Mouse (Mus musculus): Measurements from ENCODE around the gene Ttc21a.

Ttc21a gene

GRCm38 (mm10) chr9:119937005-119937773 lies at the start of gene Ttc21a, which contains the start of gene Gorasp1:
TSS of gene Ttc21a (plus strand) at chr9:119937606.
TSS of gene Gorasp1 (minus strand) at chr9:119937565.
- DNase-seq (ENCODE audit: low read depth in 2 of 2, low spot score in 2 of 2), result peak; percentile 64 to 76

DNA sequence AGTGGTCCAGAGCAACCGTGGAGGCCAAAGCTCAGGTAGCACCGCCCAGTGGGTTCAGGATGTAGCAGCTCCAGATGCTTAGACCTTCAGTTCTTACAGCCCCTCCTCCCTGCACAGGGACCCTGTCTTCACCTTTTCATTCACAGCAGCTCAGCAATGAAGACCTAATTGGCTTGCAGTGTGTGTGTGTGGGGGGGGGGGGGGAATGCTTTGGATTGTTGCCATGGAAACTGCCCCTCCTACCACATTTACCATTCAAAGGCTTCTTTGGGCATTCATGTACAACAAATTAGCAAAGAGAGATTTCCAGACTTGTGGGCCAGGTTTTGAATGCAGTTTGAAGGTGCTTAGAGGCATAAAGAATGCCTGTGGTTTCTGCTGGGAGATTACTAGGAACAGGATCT lies 48.6 kb upstream of the Ttc21a start:
- no peak for DNase-seq (ENCODE audit: low read depth in 2 of 2, low spot score in 2 of 2)

DNA sequence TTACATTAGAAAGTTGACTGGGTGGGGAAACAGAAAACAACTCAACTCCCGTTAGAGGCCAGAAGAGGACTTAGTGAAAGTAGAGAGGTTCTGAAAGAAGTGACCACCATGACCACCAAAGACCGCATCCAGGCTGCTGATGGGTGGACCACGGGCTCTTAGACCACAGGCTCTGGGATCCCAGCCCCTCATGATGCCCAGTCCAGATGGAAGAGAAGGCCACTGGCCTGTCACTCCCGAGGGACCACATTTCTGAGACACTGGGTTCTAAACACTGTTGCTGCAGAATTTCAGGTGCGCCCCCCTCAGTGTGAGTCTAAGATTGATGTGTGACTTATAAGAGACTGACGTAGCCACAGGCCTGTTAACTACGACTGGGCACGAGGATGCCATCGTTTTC lies 48.0 kb upstream of the Ttc21a start:
- DNase-seq (ENCODE audit: low read depth in 2 of 2, low spot score in 2 of 2), result no peak

- peak in 1 of 2 experiments; percentile 49 for DNase-seq (ENCODE audit: low read depth in 2 of 2, low spot score in 2 of 2)
These were observed 46.7 kb upstream of the Ttc21a start for GRCm38 (mm10) chr9:119890692-119891091.

DNA sequence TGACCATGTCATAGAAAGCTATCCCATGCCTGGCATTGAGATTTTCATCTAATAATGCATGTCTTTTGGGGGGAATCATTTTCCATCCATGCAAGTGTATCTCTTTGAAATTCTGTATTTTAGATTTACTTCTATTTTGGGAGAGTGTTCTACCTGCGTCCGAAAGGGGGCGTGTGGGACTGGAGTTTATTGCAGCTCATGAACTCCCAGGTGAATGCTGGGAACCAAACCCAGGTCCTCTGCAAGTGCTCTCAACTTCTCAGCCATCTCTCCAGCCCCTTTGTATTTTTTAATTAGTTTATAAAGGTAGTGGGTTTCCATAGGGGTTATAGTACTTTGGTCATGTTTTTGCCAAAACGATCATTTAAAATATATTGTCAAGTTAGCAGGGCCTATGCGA lies 43.5 kb upstream of the Ttc21a start:
- no peak for DNase-seq (ENCODE audit: low read depth in 2 of 2, low spot score in 2 of 2)

- DNase-seq (ENCODE audit: low read depth in 2 of 2, low spot score in 2 of 2), result peak; percentile 96 to 98
These were observed 42.9 kb upstream of the Ttc21a start, which contains the start of gene Wdr48 for GRCm38 (mm10) chr9:119894339-119895009. TSS of gene Wdr48 (plus strand) at chr9:119894878.

DNA sequence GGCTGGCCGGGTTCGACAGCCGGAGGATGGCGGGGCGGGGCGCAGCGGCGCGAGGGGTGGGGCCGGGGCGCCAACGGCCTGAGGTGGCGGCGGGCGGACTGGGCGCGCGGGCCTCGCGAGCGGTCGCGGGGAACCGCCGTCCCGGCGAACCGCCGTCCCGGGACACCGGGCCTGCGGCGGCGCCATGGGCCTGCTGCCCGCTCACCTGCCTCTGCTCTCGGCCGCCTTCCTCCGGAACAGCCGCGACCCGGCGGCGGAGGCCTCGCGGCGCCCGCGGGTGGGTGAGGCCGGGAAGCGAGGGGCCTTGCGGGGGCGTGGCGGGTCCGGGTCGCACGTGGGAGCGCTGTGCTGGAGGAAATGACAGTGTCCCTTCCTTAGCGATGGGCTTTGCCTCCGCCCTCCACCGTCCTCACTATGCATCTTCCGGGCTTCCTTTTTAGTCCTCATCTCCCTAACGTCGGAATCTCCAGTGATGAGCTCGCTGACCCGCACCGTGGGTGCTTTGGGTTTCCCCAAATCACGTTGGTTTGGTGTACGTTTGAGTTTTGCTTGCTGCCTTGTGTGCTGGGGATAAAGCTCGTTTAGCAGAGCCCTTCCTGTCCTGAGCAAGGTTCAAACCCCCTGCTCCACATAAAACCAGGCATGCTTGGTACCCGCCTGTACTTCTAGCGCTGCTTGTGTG lies 42.2 kb upstream of the Ttc21a start:
- peak; percentile 49 for DNase-seq (ENCODE audit: low read depth in 2 of 2, low spot score in 2 of 2)

DNA sequence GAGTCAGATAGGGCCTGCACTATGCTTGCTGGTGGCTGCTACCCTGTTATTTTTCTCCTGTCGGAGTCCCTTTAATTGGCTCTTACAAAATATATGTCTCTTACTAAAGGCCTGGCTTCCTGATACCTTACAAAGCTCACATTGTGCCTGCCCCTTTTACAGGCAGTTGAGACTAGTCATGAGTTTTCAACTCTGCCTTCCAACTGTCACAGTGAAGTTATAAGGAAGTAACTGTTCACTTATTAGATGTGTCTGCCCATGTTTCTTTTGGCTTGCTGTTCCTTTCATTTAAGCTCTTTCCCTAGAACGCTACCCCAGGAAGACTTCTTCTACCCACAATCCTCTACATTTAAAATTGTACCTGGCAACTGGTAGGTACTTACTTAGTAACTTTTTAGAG lies 38.0 kb upstream of the Ttc21a start:
- no peak for DNase-seq (ENCODE audit: low read depth in 2 of 2, low spot score in 2 of 2)

GRCm38 (mm10) chr9:119902410-119903151 lies 34.8 kb upstream of the Ttc21a start:
- DNase-seq (ENCODE audit: low read depth in 2 of 2, low spot score in 2 of 2), result no peak

DNA sequence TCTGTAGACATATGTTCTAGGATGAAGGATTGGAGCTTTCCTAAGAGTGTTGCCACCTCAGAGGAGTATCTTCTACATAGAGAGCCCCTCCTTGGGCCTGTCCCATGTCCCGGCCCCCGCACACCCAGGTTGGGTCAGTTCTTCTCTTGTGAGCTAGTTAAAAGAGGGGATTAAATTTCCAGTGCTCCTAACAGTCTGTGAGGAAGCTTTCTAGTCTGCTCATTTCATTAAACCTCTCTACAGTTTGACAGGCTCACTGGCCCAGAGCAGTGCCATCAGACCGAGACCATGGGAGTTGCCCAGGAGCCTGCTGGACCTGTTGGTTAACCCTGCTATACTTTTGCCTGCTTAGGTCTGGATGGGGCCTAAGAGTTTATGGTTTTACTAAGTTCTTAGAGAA lies 28.7 kb upstream of the Ttc21a start:
- no peak for DNase-seq (ENCODE audit: low read depth in 2 of 2, low spot score in 2 of 2)

DNA sequence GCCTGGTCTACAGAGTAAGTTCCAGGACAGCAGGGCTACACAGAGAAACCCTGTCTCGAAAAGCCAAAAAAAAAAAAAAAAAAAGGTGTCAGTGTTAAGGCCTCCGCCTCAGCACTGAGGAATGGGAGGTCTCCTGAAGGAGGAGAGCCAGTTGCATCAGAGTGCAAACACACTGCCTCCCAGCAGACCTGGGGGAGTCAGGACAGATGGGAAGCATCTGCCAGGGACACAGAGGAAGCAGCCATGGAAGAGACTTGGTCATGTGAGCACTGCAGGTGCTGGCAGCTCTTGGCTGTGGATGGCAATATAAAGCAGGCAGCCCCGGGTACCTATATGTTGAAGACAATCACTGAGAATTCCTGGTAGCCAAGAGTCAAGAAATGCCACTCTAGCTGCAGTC lies 27.5 kb upstream of the Ttc21a start:
- DNase-seq (ENCODE audit: low read depth in 2 of 2, low spot score in 2 of 2), result no peak

- DNase-seq (ENCODE audit: low read depth in 2 of 2, low spot score in 2 of 2), result no peak
These were observed 24.1 kb upstream of the Ttc21a start for GRCm38 (mm10) chr9:119913087-119913838.

DNA sequence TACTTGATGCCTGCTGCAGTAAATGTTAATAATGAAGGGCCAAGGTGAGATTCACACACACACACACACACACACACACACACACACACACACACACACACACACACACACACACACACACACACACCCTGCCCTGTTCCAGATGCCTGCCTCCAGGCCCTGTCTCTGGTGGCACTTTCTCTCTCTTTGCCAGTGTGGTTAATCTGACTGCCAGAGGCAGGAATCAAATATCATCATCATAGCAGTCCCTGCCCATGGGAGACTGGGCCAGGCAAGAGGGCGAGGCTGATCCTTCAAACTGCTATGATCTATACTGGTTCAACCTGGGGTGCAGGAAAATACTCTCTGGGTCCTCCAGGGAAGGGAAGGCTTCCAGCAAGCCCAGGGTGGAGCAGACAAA lies 17.5 kb upstream of the Ttc21a start:
- no peak for DNase-seq (ENCODE audit: low read depth in 2 of 2, low spot score in 2 of 2)

GRCm38 (mm10) chr9:119923462-119923861 lies 13.9 kb upstream of the Ttc21a start:
- no peak for DNase-seq (ENCODE audit: low read depth in 2 of 2, low spot score in 2 of 2)

GRCm38 (mm10) chr9:119925120-119925657 lies 12.2 kb upstream of the Ttc21a start:
- no peak for DNase-seq (ENCODE audit: low read depth in 2 of 2, low spot score in 2 of 2)

GRCm38 (mm10) chr9:119925729-119926128 lies 11.7 kb upstream of the Ttc21a start:
- no peak for DNase-seq (ENCODE audit: low read depth in 2 of 2, low spot score in 2 of 2)

DNA sequence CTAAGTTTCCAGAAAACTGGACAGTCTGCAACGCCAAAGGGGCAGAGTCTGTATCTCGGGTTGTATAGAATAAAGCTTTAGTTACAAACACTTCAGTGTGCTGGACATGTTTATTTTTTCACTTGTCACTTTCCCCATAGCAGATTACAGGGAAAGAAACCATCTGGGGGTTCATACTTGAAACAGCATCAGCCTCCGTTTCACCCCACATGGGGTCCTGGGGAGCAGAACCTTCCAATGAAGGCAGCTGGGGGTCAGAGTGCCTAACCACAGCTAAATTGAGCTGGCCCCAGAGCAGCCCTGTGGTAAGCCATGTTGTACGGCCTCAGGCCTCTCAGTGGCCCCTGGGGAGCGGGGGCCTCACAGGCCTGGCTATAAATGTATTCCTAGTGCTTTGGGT lies 10.9 kb upstream of the Ttc21a start:
- DNase-seq (ENCODE audit: low read depth in 2 of 2, low spot score in 2 of 2), result no peak

- no peak for DNase-seq (ENCODE audit: low read depth in 2 of 2, low spot score in 2 of 2)
These were observed 5.0 kb upstream of the Ttc21a start for GRCm38 (mm10) chr9:119932358-119932757.

DNA sequence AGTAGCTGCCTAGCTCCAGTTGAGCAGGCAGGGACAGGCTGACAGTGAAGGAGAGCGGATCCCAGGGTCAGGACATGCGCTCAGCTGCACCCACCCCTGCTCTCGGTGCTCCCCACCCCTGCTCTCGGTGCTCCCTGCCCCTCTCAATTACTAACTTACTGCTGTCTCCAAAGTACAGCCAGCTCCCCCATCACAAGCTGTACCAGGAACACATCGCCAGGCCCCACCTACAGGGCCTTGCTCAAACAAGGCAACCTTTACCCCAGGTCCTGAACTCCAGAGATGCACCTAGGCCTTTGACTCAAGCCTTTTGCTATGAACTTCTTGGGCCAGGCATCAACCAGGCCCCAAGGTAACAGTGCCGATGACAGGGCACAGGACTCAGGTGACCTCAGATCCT lies 3.7 kb upstream of the Ttc21a start:
- no peak for DNase-seq (ENCODE audit: low read depth in 2 of 2, low spot score in 2 of 2)

- peak; percentile 65 for DNase-seq (ENCODE audit: low read depth in 2 of 2, low spot score in 2 of 2)
These were observed 1.1 kb downstream of the Ttc21a start for GRCm38 (mm10) chr9:119938496-119938895.

Measured in CD8-positive naive resting alpha-beta T cell, adult 2 months (primary cell).